Mouse (Mus musculus): Measurements from ENCODE around the gene Olfr1410. TPM values are rescaled to one million over a fixed set of nuclear protein-coding genes. Genes with fewer than 3 reads are reported as not detected.

Gene Olfr1410
- polyA plus RNA-seq, 1 experiment from 2014 or later: not detected

DNA sequence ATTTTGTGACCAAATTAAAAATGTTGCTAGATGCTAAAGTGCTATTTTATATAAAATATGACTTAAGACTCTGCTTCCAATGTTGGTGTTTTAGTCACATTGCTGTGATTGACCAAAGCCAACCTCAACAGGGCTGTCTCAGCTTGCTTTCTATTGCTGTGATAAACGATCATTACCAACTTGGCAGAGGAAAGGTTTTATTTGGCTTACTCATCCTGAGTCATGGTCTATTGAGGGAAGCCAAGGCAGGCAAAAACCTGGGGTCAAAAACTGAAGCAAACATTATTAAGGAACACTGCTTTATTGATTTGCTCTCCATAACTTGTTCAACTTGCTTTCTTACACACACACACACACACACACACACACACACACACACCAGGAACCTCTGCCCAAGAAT is 10.5 kb downstream of the Olfr1410 start:
- H3K4me1 ChIP-seq (ENCODE audit: control insufficient read depth, insufficient read depth, low read length): 0 out of 2 replicates have a peak, but pooled peaks cover 8% of the 10 kb centered on the region
- 85% methylated on average over 1 of the region's 1 CpGs for WGBS
- no peak overlapping the region for H3K4me3 ChIP-seq (replicated peaks; ENCODE audit: low read depth, low read length)
- H3K9ac ChIP-seq (replicated peaks; ENCODE audit: low read length): no peak overlapping the region
- DNase-seq: no peak
- H3K27ac ChIP-seq (replicated peaks; ENCODE audit: low read depth, low read length): no peak overlapping the region
- H3K27me3 ChIP-seq (ENCODE audit: control insufficient read depth, insufficient read depth, low read length): no peaks in the 10 kb centered on the region
- H3K9me3 ChIP-seq (ENCODE audit: control insufficient read depth, low read length): no peaks in the 10 kb centered on the region
- H3K4me2 ChIP-seq (ENCODE audit: low read length): no peak overlapping the region
- ATAC-seq (ENCODE audit: low FRiP score, low TSS enrichment): no peak
- no peaks in the 10 kb centered on the region for H3K36me3 ChIP-seq (ENCODE audit: control insufficient read depth, insufficient read depth, low read length)

GRCm38 (mm10) chr1:92617488-92617887 is 11.9 kb downstream of the Olfr1410 start, which contains the start of gene Olfr12:
Gene Olfr12 (plus strand): TSS chr1:92617788.
- WGBS: 46% methylated on average over 2 of the region's 2 CpGs
- Histone ChIP-seq H3K9ac (replicated peaks; ENCODE audit: low read length) (no peak within 1 kb of the TSS), H3K36me3 (ENCODE audit: control insufficient read depth, insufficient read depth, low read length) (no peaks in the 10 kb centered on the region), H3K9me3 (ENCODE audit: control insufficient read depth, low read length) (no peaks in the 10 kb centered on the region), H3K4me2 (ENCODE audit: low read length) (no peak within 1 kb of the TSS), H3K27me3 (ENCODE audit: control insufficient read depth, insufficient read depth, low read length) (no peaks in the 10 kb centered on the region), H3K27ac (replicated peaks; ENCODE audit: low read depth, low read length) (no peak within 1 kb of the TSS), H3K4me3 (replicated peaks; ENCODE audit: low read depth, low read length) (no peak within 1 kb of the TSS), H3K4me1 (ENCODE audit: control insufficient read depth, insufficient read depth, low read length) (0 out of 2 replicates have a peak, but pooled peaks cover 8% of the 10 kb centered on the region)
- ATAC-seq (ENCODE audit: low FRiP score, low TSS enrichment) (no peak), DNase-seq (peak; percentile 12)

- Histone ChIP-seq H3K36me3 (ENCODE audit: control insufficient read depth, insufficient read depth, low read length) (no peaks in the 10 kb centered on the region), H3K4me1 (ENCODE audit: control insufficient read depth, insufficient read depth, low read length) (0 out of 2 replicates have a peak, but pooled peaks cover 5% of the 10 kb centered on the region), H3K27ac (replicated peaks; ENCODE audit: low read depth, low read length) (no peak overlapping the region), H3K4me2 (ENCODE audit: low read length) (no peak overlapping the region), H3K4me3 (replicated peaks; ENCODE audit: low read depth, low read length) (no peak overlapping the region), H3K27me3 (ENCODE audit: control insufficient read depth, insufficient read depth, low read length) (no peaks in the 10 kb centered on the region), H3K9me3 (ENCODE audit: control insufficient read depth, low read length) (no peaks in the 10 kb centered on the region), H3K9ac (replicated peaks; ENCODE audit: low read length) (no peak overlapping the region)
- 70% methylated on average over 4 of the region's 4 CpGs for WGBS
- ATAC-seq (ENCODE audit: low FRiP score, low TSS enrichment): no peak
- DNase-seq: no peak
Measured at GRCm38 (mm10) chr1:92618360-92618759, 12.8 kb downstream of the Olfr1410 start.

DNA sequence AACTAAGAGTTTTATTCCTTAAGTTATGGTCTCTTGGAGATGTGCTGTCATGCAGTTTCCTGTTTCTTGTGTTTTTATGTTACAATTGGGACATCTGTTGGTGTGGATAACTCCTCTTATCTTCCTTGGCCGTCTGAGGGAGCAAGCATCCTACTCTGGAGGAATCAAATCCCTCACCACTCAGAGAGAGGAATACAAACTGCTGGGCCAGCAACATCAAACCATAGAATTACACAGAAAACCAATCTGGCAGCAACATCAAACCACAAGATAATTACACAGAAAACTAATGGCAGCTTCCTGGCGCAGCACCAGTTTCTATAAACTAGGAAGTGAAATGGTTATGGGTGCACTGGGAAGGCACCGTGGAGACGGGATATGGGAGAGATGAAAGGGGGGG is 22.6 kb downstream of the Olfr1410 start:
- no peak overlapping the region for H3K27ac ChIP-seq (replicated peaks; ENCODE audit: low read depth, low read length)
- DNase-seq (no peak), ATAC-seq (ENCODE audit: low FRiP score, low TSS enrichment) (no peak)
- H3K4me2 ChIP-seq (ENCODE audit: low read length): no peak overlapping the region
- no peaks in the 10 kb centered on the region for H3K4me1 ChIP-seq (ENCODE audit: control insufficient read depth, insufficient read depth, low read length)
- no peak overlapping the region for H3K4me3 ChIP-seq (replicated peaks; ENCODE audit: low read depth, low read length)
- no peaks in the 10 kb centered on the region for H3K36me3 ChIP-seq (ENCODE audit: control insufficient read depth, insufficient read depth, low read length)
- no peak overlapping the region for H3K9ac ChIP-seq (replicated peaks; ENCODE audit: low read length)
- no peaks in the 10 kb centered on the region for H3K9me3 ChIP-seq (ENCODE audit: control insufficient read depth, low read length)
- WGBS: 76% methylated on average over 4 of the region's 4 CpGs
- H3K27me3 ChIP-seq (ENCODE audit: control insufficient read depth, insufficient read depth, low read length): no peaks in the 10 kb centered on the region

- Histone ChIP-seq H3K4me1 (ENCODE audit: control insufficient read depth, insufficient read depth, low read length) (no peaks in the 10 kb centered on the region), H3K4me3 (replicated peaks; ENCODE audit: low read depth, low read length) (no peak overlapping the region), H3K4me2 (ENCODE audit: low read length) (no peak overlapping the region), H3K9ac (replicated peaks; ENCODE audit: low read length) (no peak overlapping the region), H3K27ac (replicated peaks; ENCODE audit: low read depth, low read length) (no peak overlapping the region), H3K36me3 (ENCODE audit: control insufficient read depth, insufficient read depth, low read length) (peaks cover 22% of the 10 kb centered on the region), H3K27me3 (ENCODE audit: control insufficient read depth, insufficient read depth, low read length) (no peaks in the 10 kb centered on the region), H3K9me3 (ENCODE audit: control insufficient read depth, low read length) (no peaks in the 10 kb centered on the region)
- whole genome bisulfite sequencing: 88% methylated on average over 5 of the region's 5 CpGs
- DNase-seq (no peak), ATAC-seq (ENCODE audit: low FRiP score, low TSS enrichment) (no peak)
Measured at GRCm38 (mm10) chr1:92632196-92632595, 26.6 kb downstream of the Olfr1410 start.

DNA sequence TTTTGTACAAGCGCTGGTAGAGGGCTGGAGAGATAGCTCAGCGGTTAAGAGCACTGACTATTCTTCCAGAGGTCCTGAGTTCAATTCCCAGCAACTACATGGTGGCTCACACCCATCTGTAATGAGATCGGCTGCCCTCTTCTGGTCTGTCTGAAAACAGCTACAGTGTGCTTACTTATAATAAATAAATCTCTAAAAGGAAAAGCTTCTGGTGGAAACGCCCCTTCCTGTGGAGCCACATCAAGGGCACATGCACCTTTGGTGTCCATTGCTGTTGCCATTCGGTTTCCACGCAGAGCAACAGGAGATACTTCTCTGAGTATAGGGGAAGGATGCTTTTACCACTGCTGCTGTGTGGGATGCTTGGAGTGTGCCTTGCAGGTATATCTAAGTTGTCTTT is 27.4 kb downstream of the Olfr1410 start:
- no peaks in the 10 kb centered on the region for H3K27me3 ChIP-seq (ENCODE audit: control insufficient read depth, insufficient read depth, low read length)
- peaks cover 27% of the 10 kb centered on the region for H3K36me3 ChIP-seq (ENCODE audit: control insufficient read depth, insufficient read depth, low read length)
- WGBS: 78% methylated on average over 6 of the region's 6 CpGs
- H3K4me1 ChIP-seq (ENCODE audit: control insufficient read depth, insufficient read depth, low read length): no peaks in the 10 kb centered on the region
- DNase-seq (no peak), ATAC-seq (ENCODE audit: low FRiP score, low TSS enrichment) (no peak)
- no peak overlapping the region for H3K27ac ChIP-seq (replicated peaks; ENCODE audit: low read depth, low read length)
- H3K4me2 ChIP-seq (ENCODE audit: low read length): no peak overlapping the region
- no peaks in the 10 kb centered on the region for H3K9me3 ChIP-seq (ENCODE audit: control insufficient read depth, low read length)
- H3K4me3 ChIP-seq (replicated peaks; ENCODE audit: low read depth, low read length): no peak overlapping the region
- no peak overlapping the region for H3K9ac ChIP-seq (replicated peaks; ENCODE audit: low read length)

DNA sequence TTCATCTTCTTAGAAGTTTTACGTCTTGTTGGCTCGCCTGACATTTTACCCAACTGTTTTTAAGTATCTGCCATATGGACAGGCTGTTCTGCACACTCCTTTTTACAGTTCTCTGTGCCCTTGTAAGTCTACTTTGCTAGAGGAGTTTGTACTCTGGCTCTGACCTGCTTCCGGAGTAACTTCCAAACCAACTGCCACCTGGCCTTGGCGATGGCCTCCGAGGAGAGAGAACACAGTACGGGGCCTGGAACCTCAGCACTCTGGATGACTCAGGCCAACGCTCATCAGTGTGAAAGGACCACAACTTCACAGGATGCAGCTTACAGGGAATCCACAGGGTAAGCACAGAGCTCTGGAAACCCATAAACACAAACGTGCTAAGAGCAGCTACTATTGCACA is 28.1 kb downstream of the Olfr1410 start:
- WGBS: 88% methylated on average over 8 of the region's 8 CpGs
- peaks cover 30% of the 10 kb centered on the region for H3K36me3 ChIP-seq (ENCODE audit: control insufficient read depth, insufficient read depth, low read length)

DNA sequence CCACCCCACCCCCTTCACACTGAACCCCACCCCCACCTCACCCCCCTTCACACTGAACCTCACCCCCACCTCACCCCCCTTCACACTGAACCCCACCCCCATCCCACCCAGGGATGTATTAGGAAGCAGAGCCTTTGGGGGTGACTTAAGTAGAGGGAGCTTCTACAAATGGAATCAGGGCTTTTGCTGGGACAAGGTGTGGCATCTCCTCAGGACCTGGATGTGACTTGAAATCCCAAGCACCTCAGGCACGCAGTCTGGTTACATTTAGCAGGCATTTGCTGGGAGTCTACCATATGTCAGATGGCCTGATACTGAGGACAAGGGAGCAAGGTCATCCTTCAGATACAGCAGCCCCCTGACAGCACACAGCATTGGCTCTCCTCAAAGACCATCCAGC is 29.0 kb downstream of the Olfr1410 start:
- H3K9me3 ChIP-seq (ENCODE audit: control insufficient read depth, low read length): no peaks in the 10 kb centered on the region
- no peaks in the 10 kb centered on the region for H3K27me3 ChIP-seq (ENCODE audit: control insufficient read depth, insufficient read depth, low read length)
- no peak overlapping the region for H3K4me2 ChIP-seq (ENCODE audit: low read length)
- no peak overlapping the region for H3K4me3 ChIP-seq (replicated peaks; ENCODE audit: low read depth, low read length)
- ATAC-seq (ENCODE audit: low FRiP score, low TSS enrichment) (no peak), DNase-seq (no peak)
- H3K27ac ChIP-seq (replicated peaks; ENCODE audit: low read depth, low read length): no peak overlapping the region
- 64% methylated on average over 1 of the region's 1 CpGs for WGBS
- no peak overlapping the region for H3K9ac ChIP-seq (replicated peaks; ENCODE audit: low read length)
- H3K36me3 ChIP-seq (ENCODE audit: control insufficient read depth, insufficient read depth, low read length): peaks cover 36% of the 10 kb centered on the region
- H3K4me1 ChIP-seq (ENCODE audit: control insufficient read depth, insufficient read depth, low read length): no peaks in the 10 kb centered on the region

More for the DNA sequence above, 28.1 kb downstream of the Olfr1410 start:
- ATAC-seq (ENCODE audit: low FRiP score, low TSS enrichment) (no peak), DNase-seq (no peak)
- H3K27ac ChIP-seq (replicated peaks; ENCODE audit: low read depth, low read length): no peak overlapping the region
- H3K9ac ChIP-seq (replicated peaks; ENCODE audit: low read length): no peak overlapping the region
- H3K4me1 ChIP-seq (ENCODE audit: control insufficient read depth, insufficient read depth, low read length): no peaks in the 10 kb centered on the region
- no peak overlapping the region for H3K4me2 ChIP-seq (ENCODE audit: low read length)
- H3K4me3 ChIP-seq (replicated peaks; ENCODE audit: low read depth, low read length): no peak overlapping the region
- H3K27me3 ChIP-seq (ENCODE audit: control insufficient read depth, insufficient read depth, low read length): no peaks in the 10 kb centered on the region
- no peaks in the 10 kb centered on the region for H3K9me3 ChIP-seq (ENCODE audit: control insufficient read depth, low read length)

- peak; percentile 53 for DNase-seq
- 69% methylated on average over 4 of the region's 4 CpGs for WGBS
- Histone ChIP-seq H3K36me3 (ENCODE audit: control insufficient read depth, insufficient read depth, low read length) (peaks cover 36% of the 10 kb centered on the region), H3K4me2 (ENCODE audit: low read length) (no peak overlapping the region), H3K9ac (replicated peaks; ENCODE audit: low read length) (no peak overlapping the region), H3K9me3 (ENCODE audit: control insufficient read depth, low read length) (no peaks in the 10 kb centered on the region), H3K27ac (replicated peaks; ENCODE audit: low read depth, low read length) (no peak overlapping the region), H3K4me1 (ENCODE audit: control insufficient read depth, insufficient read depth, low read length) (no peaks in the 10 kb centered on the region), H3K4me3 (replicated peaks; ENCODE audit: low read depth, low read length) (no peak overlapping the region), H3K27me3 (ENCODE audit: control insufficient read depth, insufficient read depth, low read length) (no peaks in the 10 kb centered on the region)
- ATAC-seq (ENCODE audit: low FRiP score, low TSS enrichment): peak; percentile 53; the same call in 1 of the 2 replicates
Measured at GRCm38 (mm10) chr1:92634976-92635599, 29.5 kb downstream of the Olfr1410 start.

All from midbrain, embryonic 14.5 days (tissue).